Mouse (Mus musculus): ENCODE results near the gene Kif2a.

- TF ChIP-seq CTCF (conservative IDR thresholded peaks at IDR 0.05 in 1 of 2, IDR thresholded peaks at IDR 0.05 in 1 of 2; ENCODE audit: low read depth in 2 of 2, low read length in 2 of 2) (no peak), ZC3H11A (IDR thresholded peaks at IDR 0.05; ENCODE audit: low read depth, low read length) (no peak), USF2 (conservative IDR thresholded peaks at IDR 0.05; ENCODE audit: low read depth, low read length) (no peak), POLR2AphosphoS2 (IDR thresholded peaks at IDR 0.05; ENCODE audit: low read depth, low read length) (no peak), BHLHE40 (IDR thresholded peaks at IDR 0.05; ENCODE audit: low read depth, low read length) (no peak), HCFC1 (IDR thresholded peaks at IDR 0.05; ENCODE audit: low read depth, low read length) (no peak), NELFE (IDR thresholded peaks at IDR 0.05; ENCODE audit: low read depth, low read length) (no peak)
These were observed 29.4 kb upstream of the Kif2a start for GRCm38 (mm10) chr13:107051342-107051741.

All from CH12.LX (cell line).